Mouse (Mus musculus): ENCODE results near the gene Tpbg.
A peak's percentile ranks its signal among the peaks of the same experiment; 100 is the strongest.

- TF ChIP-seq CTCF (IDR thresholded peaks at IDR 0.05) (peak; percentile 30), EP300 (IDR thresholded peaks at IDR 0.05; ENCODE audit: insufficient read depth, low read depth, low read length) (no peak), POLR2A (IDR thresholded peaks at IDR 0.05; ENCODE audit: insufficient read depth, low read depth, low read length) (no peak)
These were observed 30.7 kb downstream of the Tpbg start for GRCm38 (mm10) chr9:85872908-85873307.

Measured in heart, adult 2 months (tissue).